Mouse (Mus musculus): ENCODE measurements around the gene Kel.

Gene Kel

DNA sequence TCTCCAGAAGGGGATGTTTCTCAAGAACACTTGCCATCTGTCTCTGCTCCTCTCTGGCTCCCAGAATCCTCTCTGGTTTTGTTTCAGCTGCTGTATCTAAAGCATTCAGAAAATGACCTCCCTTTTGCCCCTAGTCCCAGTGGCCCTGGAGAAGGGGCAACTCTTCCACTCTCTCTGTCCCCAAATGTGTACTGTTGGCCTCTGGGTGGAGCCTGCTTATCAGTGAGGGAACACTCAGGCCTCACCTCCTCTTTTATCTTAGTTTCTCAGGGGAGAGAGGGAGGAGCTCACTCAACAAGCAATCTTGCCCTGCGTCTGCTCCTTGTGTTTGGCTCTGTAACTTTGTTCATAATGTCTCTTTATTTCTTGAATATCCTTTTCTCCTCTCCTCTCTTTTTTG lies at the start of gene Kel:
Gene Kel, minus strand, starts transcription at position 217 of the 400 bp plus-strand sequence.
- DNase-seq (ENCODE audit: low read depth) = no peak

DNA sequence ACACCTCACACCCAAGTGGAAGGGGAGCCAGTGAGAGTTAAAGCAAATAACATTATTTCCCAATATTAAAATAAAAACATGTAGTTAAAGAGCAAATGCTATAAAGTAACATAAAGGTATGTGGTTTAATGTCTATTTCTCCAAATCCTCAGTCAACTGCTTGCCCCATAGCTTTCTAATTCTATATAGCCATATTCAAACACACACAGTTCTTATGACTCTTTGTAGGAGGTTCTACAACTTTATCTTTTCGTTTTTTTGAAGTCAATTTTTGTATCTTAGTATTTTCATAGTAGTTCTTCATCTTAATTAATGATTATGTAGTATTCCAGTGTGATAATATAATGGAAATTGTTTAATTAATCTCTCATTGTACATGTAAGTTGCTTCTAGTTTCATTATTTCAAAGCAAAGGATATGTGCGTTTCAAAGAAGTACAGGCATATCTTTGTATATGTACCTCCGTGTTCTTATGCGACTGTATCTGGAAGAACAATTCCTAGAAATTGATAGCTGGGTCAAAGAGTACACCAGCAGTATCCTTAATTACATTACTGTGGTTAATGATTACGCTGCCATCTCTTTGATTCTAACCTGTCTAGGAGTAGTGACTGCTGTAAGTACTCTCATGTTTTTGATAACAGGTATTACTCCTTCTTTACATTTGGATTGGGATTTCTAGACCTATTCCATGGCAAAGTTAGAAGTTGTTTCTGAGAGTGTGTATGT lies 40.7 kb upstream of the Kel start:
- no peak for DNase-seq (ENCODE audit: low read depth)

DNA sequence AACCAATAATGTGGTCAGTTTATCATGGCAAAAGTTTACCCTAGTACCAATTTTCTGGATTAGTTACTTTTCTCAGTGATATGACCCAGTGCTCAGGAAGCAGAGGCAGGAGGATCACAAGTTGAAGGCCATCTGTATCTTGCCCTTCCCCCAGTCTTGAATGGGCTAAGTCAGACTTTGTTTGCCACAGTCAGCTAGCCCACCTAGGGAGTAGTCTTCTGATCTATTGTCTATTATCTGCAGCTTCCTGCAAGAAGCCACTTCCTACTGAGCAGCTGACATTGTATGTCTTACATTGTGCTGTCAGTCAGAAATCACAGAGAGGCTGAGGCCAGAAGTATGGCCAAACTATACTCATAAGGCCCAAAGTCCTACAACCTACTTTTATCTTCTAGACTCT lies 37.0 kb upstream of the Kel start:
- no peak for DNase-seq (ENCODE audit: low read depth)

DNA sequence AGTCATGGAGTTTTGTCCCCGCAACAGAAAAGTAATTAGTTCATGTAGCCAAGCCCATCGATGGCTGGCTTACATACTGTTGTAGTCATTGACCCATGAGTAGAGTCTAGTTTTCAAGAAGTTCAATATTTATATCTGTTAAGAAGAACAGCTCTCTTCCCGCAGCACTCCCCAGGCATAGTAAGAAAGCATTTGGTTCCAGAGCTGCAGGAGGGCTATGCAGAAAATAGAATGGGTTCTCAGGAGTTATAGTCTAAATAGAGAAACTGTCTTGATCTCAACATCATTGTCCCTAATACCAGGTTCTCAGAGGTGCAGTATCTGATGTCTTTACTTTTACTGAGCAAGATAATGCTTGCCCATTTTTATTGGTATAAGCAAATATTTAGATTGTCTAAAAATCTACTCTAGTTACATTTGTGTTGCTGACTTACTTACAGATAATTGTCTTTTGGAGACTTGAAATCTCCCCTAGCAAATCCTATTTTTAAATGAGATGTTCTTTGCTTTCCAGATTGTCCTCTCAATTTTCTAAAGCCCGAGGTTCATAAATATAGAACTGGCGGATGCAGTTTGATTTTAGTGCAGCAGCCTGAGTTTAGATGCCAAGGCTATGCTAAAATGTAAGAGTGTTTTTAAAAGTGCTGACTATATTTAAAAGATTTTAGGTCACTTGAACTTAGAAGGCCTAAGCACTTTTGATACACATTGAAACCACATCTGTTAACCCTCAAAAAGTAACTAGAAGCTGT lies 30.8 kb upstream of the Kel start:
- DNase-seq (ENCODE audit: low read depth) = no peak

DNA sequence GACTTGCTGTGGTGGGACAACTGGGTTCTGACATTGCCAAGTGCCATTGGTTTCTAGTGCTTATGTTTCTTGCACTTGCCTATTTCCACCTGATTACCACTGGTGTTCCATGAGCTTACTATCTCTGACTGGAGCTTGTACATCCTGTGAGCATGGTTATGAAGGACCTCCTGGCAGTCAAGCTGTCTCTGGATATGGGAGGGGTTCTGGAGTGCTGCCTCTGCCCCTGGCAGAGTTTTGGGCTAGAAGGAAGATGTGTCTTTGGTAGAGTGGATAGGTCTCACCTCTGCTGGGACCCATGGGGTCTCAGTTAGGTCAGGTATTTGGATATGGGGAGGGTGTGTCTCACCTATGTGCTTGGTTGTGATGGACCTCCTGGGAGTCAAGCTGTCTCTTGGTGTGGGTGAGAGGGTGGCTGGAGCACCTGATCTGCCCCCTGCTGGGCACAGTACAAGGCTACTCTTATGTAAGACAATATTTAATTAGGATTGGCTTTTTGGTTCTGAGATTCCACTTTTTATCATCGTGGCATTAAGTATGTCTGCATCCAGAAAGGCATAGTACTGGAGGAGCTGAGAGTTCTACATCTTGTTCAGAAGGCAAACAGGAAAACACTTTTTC lies 24.0 kb upstream of the Kel start:
- no peak for DNase-seq (ENCODE audit: low read depth)

DNA sequence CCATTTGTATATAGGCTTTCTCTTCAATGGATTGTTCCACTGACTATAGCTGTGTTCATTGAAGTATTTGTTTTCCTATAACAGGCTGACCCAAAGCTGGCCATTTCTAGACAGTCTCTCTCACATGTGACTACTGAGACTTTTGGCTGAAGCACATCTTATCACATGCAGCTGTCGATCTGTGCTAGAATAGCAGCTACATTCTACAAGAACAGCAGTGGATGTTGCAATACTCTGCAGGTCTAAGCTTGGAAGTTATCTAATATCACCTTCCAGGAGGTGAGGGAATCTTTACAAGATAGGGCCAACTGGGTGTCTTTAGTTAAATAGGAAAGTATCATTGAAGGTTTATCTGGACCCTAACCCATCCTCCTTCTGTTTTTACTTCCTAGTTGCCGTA lies 17.3 kb upstream of the Kel start:
- no peak for DNase-seq (ENCODE audit: low read depth)

DNA sequence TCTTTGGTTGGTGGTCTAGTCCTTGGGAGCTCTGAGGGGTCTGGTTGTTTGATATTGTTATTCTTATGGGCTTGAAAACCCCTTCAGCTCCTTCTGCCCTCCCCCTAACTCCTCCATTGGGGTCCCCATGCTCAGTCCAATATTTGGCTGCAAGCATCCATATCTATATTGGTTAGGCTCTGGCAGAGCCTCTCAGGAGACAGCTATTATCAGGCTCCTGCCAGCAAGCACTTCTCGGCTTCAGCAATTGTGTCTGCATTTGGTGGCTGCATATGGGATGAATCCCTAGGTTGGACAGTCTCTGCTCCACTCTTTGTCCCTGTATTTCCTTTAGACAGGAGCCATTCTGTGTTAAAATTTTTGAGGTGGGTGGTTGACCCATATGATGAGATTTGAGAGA lies 6.1 kb upstream of the Kel start:
- no peak for DNase-seq (ENCODE audit: low read depth)

DNA sequence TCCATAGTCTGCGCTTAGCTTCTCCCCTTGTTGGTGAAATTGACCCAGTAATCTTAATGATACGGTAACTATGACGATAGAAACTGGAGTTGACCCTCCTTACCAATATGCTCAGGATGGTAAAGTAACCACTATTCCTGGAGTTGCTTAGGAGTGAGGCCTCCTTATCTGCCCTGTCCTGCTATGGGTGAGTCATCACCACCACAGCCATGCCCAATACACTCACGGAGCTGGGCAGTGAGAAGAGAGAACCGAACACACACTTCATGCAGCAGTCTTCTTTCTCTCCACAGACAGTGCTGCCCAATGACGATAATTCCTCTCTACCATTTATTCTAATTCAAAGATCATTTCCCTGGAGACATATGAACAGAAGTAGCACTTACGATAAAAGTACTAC lies 2.1 kb upstream of the Kel start:
- DNase-seq (ENCODE audit: low read depth) = no peak

DNA sequence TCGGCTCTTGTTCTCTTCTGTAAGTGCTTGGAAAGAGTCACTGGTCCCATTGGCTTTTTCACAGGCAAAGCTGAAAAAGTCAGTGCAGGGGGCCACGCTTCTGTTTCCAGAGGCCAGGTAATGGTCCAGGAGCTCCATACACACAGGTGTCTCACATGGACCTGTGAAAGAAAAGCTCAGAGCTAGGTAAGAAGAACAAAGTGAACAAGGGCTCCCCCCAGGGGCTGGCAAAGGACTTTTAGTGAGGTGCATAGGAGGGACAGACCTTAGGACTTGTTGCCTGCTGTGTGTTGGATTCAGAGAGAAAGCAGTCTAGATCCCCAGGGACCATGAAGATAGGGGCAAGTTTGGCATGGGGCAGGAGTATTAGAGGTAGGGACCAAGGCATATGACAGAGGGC lies 1.2 kb downstream of the Kel start:
- no peak for DNase-seq (ENCODE audit: low read depth)

DNA sequence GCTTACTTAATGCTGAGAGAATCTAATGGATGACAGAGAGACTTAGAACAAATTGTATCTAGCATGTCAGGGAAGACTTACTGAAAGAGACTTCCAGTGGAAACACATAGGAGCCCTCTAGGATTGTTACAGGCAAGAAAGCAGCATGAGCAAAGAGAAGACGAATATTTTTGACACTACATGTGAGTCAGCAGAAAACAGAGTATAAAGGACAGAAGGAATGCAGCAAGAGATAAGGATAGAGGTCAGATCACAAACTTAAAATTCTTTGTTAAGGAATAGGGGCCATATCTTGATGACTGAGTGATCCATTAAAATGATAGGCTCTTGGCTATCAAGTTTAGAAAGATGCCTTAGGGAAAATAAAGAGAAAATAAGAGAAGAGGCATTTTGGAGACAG lies 2.9 kb downstream of the Kel start:
- no peak for DNase-seq (ENCODE audit: low read depth)

DNA sequence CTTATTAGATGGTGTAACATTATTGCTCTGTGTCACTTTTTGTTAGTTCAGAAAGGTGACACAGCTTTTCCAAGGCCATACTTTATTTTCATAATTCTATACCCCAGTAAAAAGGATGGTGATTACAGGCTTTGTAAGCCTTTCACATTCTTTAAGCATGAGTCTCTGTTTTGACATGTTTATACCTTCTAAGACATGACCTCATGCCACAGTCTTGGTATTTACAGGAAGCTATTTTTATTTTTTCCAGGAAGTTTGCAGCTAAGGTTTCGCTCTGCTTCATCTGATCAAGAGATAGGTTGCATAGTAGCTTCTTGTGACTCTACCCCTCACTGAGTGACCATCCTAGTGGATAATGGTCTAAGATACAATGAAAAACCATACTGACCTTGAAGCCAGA lies 9.7 kb downstream of the Kel start:
- no peak for DNase-seq (ENCODE audit: low read depth)

DNA sequence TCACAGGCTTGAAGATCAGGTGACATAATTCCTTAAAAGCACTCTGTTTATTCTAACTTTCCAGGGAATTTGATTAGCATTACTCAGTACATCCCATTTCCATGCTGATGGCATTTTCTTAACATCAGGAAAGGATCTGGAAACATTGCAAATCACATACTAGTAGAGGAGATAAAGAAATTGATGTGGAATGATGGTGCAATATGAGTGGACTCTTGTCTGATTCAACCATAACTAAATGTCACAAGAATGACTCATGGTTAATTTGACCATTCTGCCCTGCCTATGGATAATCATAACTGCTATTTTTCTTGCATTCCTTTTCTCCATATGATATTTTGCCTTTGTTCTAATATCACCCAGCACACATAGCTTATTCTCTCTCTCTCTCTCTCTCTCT lies 11.9 kb downstream of the Kel start:
- DNase-seq (ENCODE audit: low read depth) = no peak

DNA sequence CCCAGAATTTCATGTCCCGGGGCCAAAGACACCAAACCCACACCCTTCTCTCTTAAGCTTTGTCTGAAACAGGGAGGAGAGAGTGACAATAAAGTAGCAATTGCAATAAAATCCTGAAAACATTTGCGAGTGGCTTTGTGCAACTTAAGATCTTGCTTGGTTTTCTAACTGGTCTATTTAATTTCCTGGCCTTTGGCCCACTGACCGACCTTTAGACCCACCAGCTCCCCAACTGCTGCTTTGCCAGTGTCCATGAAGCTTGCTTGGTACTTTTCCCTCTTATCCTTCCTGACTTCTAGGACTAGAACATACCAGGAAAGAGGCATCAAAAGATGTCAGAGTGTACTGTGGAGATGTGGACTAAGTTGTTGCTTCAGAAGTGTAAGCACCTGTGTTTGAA lies 18.5 kb downstream of the Kel start:
- no peak for DNase-seq (ENCODE audit: low read depth)

DNA sequence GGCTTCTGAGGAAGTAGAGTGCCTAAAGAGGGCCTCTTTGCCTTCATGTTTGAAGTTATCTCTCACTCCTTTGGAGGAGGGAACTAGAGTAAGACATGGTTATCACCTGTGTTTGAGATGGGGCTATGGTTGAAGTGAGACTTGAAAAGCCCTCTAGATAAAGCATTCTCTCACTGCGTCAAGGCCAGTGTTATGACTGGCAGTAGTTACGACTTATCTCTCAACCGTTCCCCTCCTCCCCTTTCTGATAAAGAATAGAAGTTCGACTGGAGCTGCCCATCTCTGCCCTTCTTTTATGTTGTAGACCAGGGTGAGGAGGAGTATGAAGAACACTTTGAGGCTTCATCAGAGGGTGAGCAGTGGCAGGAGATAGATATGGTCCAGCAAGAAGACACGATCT lies 19.2 kb downstream of the Kel start:
- no peak for DNase-seq (ENCODE audit: low read depth)

DNA sequence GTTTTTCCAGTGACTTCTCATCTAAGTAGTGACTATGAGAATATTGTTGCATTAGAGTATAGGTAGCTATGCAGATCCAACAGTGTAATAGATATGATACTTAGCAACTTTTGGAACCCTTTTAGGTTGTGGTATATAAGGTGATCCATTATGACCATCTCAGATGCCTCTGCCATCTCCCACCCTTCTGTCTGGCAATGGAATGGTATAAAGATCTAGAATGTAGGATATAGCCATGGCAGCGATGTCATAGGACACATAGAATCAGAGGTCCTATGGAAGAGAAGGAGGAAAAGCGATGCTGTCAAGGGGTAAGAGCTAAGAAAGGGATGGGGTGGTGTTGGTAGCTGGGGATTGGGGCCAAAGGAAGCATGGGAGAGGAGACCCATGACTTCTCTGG lies 20.0 kb downstream of the Kel start, which contains the start of gene Llcfc1:
Gene Llcfc1, plus strand, starts transcription at position 301 of the 400 bp plus-strand sequence.
- DNase-seq (ENCODE audit: low read depth) = no peak

DNA sequence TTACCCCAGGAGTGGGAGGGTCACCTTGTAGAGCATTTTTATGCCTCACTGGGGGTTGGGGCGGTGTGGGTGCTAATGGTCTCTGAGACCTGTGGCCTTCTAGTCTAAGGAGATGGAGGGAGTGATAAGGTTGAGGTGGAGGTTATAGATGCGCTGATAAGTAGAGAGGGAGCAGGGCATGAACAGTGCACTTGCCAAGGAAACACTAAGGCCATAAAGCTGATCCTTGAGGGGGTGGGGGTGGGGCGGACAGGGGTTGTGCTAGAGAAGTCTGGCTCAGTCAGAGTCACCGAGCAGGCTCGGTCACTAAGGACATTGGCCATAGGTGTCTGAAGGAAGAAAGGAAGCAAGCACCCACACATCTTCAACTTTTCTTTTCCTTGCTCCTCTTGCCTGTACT lies 22.5 kb downstream of the Kel start:
- no peak for DNase-seq (ENCODE audit: low read depth)

DNA sequence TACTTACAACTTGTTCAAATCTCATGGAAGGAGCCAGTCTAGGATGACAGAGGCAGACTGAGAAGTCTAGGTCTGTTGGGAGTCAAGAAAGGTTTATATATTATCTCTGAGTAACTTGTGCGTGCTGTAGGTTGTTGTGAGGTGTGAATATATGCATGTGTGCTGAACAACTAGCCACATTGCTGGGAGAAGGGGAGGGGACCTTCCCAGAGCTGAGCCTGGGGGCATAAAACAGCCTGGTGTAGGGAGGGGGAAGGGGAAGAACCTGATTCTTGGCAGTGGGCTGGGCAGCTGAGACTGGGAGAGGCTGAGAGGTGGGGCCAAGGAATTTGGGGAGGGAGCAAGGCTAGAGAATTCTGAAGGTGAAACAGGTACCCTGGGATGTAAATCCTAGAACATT lies 23.5 kb downstream of the Kel start, which contains the start of gene Trpv5:
Gene Trpv5, minus strand, starts transcription at position 101 of the 400 bp plus-strand sequence.
- DNase-seq (ENCODE audit: low read depth) = no peak

DNA sequence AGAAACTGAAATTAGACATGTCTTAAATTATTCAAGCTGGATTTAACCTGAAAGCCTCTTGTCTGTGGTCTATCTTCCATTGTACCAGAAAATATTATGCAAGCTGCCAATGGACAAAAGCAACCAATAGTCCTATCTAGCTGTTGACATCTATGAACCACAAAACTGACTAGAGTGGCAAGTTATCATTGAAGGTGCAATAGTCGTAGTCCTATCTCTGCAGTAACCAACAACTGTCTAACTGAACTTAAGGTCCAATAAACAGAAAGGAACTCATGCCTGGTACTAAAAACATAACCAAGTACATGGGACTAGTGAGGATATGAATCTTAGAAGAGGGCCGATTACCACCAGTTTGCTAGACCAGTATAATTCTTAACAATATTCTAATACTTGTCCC lies 27.6 kb downstream of the Kel start:
- no peak for DNase-seq (ENCODE audit: low read depth)

DNA sequence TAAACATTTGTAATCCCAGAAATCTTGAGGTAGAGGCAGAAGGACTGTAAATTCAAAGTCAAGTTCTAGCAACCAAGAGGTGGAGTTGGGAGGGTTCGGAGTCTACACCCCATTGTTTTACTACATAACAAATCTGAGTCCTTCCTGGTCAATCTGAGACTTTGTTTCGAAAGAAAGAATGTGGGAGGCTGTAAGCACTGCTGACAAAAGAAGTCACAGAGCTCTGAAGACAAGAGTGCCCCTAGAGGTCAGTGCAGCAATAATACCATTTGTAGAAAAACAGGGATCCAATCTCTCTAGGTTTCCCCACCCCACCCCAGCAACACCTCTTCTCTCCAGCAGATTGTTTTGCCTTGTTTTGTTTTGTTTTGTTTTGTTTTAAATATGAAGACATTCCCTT lies 41.8 kb downstream of the Kel start:
- DNase-seq (ENCODE audit: low read depth) = peak; percentile 28

DNA sequence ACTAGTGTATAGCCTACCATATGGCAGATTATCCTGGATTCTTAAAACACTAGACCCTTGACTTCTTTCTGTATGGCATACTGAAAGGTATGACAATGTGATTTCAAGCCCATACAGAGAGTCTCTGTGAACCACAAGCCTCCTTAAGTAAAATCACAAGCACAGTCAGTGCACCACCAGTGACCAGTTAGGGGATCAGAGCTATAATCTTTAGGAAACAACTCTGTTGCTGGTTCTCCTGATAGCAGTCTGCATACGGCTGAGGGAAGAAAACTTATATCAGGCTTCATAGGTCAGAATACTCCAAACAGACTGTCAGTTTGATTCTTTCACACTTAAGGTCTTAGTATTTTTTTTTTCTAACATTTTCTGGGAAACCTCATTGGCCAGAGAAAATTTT lies 45.7 kb downstream of the Kel start:
- no peak for DNase-seq (ENCODE audit: low read depth)

DNA sequence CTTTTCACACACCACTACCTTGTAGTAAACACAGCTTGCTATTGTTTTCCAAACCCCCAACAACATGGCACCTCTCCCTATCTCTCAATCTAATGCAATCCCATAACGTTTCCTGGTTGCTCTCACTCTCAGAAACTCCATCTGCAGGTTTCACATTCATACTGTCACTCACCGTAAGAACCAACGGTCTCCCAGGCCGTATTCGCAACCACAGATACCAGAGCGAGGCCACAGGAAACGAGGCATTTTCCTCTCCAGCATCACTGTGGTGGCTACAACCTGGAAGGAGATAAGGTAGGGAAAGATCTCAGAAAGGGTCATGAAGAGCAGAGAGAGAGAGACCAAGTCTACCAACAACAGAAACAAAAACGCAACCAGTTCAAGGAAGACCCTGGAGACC lies 49.5 kb downstream of the Kel start:
- no peak for DNase-seq (ENCODE audit: low read depth)

DNA sequence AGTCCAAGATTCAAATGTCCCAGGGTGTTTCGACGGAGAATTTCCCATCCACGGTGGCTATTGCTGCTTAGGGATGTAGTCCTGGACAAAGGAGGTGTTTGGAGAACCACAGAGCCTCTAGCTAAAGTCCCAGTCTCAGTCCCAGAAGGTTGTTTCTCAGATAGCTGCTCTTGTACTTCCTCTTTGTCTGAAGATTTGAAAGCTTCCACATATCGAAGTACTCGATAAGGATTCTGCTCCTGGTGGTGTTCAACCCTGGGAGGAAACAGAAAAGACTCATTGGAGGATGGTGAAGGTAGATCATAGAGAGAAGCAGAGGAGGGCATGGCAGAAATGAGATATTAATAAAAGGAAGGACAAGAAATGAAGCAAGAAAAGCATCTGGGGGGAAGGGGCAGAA lies 51.0 kb downstream of the Kel start:
- DNase-seq (ENCODE audit: low read depth) = no peak

DNA sequence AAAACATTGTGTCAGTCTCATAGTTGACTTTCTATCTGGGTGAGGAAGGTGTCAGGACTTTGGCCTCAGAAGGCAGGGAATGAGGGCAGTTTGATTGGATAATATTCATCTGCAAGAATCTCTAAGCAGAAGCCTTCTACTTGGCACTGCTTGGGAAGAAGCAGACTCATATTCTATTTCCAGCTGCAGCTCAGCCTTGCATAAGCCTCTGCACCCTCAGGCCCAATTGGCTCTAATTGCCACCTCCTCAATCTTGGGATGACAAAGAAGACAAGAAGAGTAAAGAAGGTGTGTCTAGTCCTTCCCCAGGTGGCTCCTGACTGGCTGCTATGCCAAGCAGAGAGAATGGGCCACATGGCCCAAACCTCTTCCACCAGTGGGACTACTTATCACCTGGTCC lies 57.5 kb downstream of the Kel start:
- no peak for DNase-seq (ENCODE audit: low read depth)

Measured in NIH3T3 (cell line).